Mouse (Mus musculus) limb, embryonic 14.5 days (tissue): ENCODE results near the gene Tubb2b. TPM values are rescaled to one million over a fixed set of nuclear protein-coding genes. Genes with fewer than 3 reads are reported as not detected.

Source experiments
- ATAC-seq: fragments of 200-750 bp; cut with Nextera tagmentation; 2 replicates; pipeline ENCODE4 v1.8.0; 2017; ENCODE audit warnings: low read depth, moderate number of reproducible peaks, moderate TSS enrichment; ENCODE audit not compliant: low FRiP score
- DNase-seq: peaks from one replicate; pipeline ENCODE4 v3.0.0-alpha.2; 2015; ENCODE audit warnings: low spot score
- H3K27ac ChIP-seq: fragments of 300-500 bp; sonication (generic); replicated peaks from 2 replicates; pipeline ENCODE4 v1.5.1; 2014; ENCODE audit warnings: low read depth, mild to moderate bottlenecking, low read length, moderate library complexity, mixed read lengths
- H3K27me3 ChIP-seq: fragments of 300-500 bp; sonication (generic); 2 replicates; pipeline ENCODE4 v1.6.1; 2014; ENCODE audit warnings: low read length, mixed read lengths; ENCODE audit not compliant: control insufficient read depth, insufficient read depth
- H3K36me3 ChIP-seq: fragments of 300-500 bp; sonication (generic); 2 replicates; pipeline ENCODE4 v1.6.1; 2014; ENCODE audit warnings: mild to moderate bottlenecking, low read length, moderate library complexity, mixed read lengths; ENCODE audit not compliant: control insufficient read depth, insufficient read depth
- H3K4me1 ChIP-seq: fragments of 300-500 bp; sonication (generic); 2 replicates; pipeline ENCODE4 v1.6.1; 2014; ENCODE audit warnings: antibody characterized with exemption, low read length, mixed read lengths; ENCODE audit not compliant: control insufficient read depth, insufficient read depth
- H3K4me2 ChIP-seq: fragments of 300-500 bp; sonication (generic); replicated peaks from 2 replicates; pipeline ENCODE4 v1.6.1; 2014; ENCODE audit warnings: low read depth, mild to moderate bottlenecking, low read length, moderate library complexity; ENCODE audit not compliant: severe bottlenecking
- H3K4me3 ChIP-seq: fragments of 300-500 bp; sonication (generic); replicated peaks from 2 replicates; pipeline ENCODE4 v1.5.1; 2014; ENCODE audit warnings: low read length
- H3K9ac ChIP-seq: fragments of 300-500 bp; sonication (generic); 2 replicates; pipeline ENCODE4 v1.6.1; 2014; ENCODE audit warnings: mild to moderate bottlenecking, low read depth, low read length, moderate library complexity; ENCODE audit not compliant: severe bottlenecking
- H3K9me3 ChIP-seq: fragments of 300-500 bp; sonication (generic); 2 replicates; pipeline ENCODE4 v1.6.1; 2016; ENCODE audit warnings: low read length; ENCODE audit not compliant: control insufficient read depth
- POLR2A ChIP-seq: fragments of 200-500 bp; IDR thresholded peaks from 2 replicates; pipeline ENCODE4 v1.8.0; 2012; ENCODE audit warnings: inconsistent platforms, mild to moderate bottlenecking, moderate library complexity, borderline replicate concordance; ENCODE audit not compliant: insufficient read depth, insufficient read length; ENCODE audit errors: extremely low read depth
- WGBS: fragments of 180-500 bp; shearing (Covaris S2); extraction: QIAGEN DNeasy Blood & Tissue Kit; methylation state at CpG from one replicate; pipeline ENCODE4 v1.1.7; 2014; 5-methylcytosine and 5-hydroxymethylcytosine counted together
- polyA plus RNA-seq, 2 experiments: library from polyadenylated mRNA; depleted of rRNA in 1 of 2; stranded (reverse) in 1 of 2; unstranded in 1 of 2; fragments of >200 nt; fragmentation: Nextera tagmentation in 1 of 2; extraction: Ambion mirVana in 1 of 2; gene quantifications; 2 replicates each; pipeline versions ENCODE4 v1.2.1 to v1.2.3; 2012 to 2014

Gene Tubb2b
- polyA plus RNA-seq, 2 experiments = 28.5 to 376 TPM

- TF ChIP-seq POLR2A = peak; percentile 45; the same call in 1 of the 2 replicates
- Histone ChIP-seq H3K27ac (peak overlapping the region; percentile 84), H3K9me3 (no peaks in the 10 kb centered on the region), H3K36me3 (no peaks in the 10 kb centered on the region), H3K4me1 (peaks cover 42% of the 10 kb centered on the region), H3K9ac (peak overlapping the region; percentile 67), H3K27me3 (no peaks in the 10 kb centered on the region), H3K4me3 (peak overlapping the region; percentile 73), H3K4me2 (peak overlapping the region; percentile 82)
- DNase-seq (peak; percentile 70), ATAC-seq (peak; percentile 66)
- WGBS = 0% methylated on average over 24 of the region's 24 CpGs
Measured at GRCm38 (mm10) chr13:34131011-34131707, 893 bp upstream of the Tubb2b start.

DNA sequence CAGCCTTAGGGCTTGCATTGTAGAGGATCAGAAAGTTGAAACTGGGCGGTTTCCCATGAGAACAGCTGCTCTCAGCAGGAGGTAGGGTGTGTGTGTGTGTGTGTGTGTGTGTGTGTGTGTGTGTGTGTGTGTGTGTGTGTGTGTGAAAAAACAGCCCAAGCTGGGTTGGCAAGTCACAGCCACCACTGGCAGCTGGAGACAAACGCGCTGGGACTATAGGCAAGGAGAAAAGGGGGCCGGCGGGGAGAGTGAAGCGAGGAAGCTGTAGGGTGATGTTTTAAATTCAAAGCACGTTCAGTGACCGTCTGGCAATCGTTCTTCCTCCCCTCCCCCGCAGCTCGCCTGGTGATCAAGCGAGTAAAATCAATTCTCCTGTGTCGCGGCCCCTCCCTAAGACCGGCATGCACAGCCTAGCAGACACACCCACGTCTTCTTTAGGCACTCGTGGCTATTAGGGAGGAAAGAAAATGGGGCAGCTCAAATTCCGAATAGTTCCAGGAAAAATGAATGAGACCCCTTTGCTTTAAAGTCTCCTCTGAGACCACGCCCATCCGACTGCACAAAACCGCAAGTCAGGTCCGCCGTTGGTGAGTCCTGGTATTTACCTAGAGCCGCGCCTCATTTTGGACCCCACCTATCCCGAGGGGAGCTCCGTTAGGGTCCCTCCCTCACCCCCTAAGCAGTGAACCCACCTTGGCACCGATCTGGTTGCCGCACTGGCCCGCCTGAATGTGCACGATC lies 611 bp downstream of the Tubb2b start:
- H3K27me3 ChIP-seq = no peaks in the 10 kb centered on the region
- H3K9ac ChIP-seq = peak overlapping the region; percentile 67
- peaks cover 5% of the 10 kb centered on the region; the same call in 1 of the 2 replicates for H3K36me3 ChIP-seq
- H3K9me3 ChIP-seq = no peaks in the 10 kb centered on the region
- DNase-seq (peak; percentile 66), ATAC-seq (peak; percentile 1)
- H3K4me2 ChIP-seq = peak overlapping the region; percentile 82
- WGBS = 1% methylated on average over 27 of the region's 31 CpGs
- peaks cover 47% of the 10 kb centered on the region for H3K4me1 ChIP-seq
- H3K27ac ChIP-seq = peak overlapping the region; percentile 84; the same call in 1 of the 2 replicates
- H3K4me3 ChIP-seq = peak overlapping the region; percentile 73
- TF ChIP-seq POLR2A = no peak

DNA sequence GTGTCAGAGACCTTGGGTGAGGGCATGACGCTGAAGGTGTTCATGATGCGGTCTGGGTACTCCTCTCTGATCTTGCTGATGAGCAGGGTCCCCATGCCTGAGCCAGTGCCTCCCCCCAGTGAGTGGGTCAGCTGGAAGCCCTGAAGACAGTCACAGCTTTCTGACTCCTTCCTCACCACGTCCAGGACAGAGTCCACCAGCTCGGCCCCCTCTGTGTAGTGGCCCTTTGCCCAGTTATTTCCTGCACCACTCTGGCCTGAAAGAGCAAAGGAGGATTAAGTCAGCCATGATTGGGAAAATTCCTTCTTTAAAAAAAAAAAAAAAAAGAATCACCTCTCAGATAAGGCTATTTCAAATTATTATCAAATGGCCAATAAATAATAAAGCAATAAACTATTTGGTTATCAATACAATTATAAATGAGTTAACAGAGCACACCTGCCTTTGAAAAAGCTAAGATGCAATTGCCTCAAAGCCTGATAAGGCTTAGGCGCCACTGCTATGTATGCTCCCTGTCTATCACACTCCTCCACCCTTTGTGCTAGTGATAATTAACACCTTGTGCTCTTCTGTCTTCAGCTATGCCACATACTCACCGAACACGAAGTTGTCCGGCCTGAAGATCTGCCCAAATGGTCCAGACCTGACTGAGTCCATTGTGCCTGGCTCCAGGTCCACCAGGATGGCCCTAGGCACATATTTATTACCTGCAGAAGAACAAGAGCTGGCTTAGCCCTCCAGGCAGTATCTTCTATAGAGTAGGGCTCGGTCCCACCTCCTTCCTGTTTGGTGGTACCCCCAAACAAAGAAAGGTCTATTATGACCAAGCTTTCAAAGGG lies 1.8 kb downstream of the Tubb2b start:
- H3K4me1 ChIP-seq = peaks cover 42% of the 10 kb centered on the region
- peak overlapping the region; percentile 73 for H3K4me3 ChIP-seq
- no peak for DNase-seq

GRCm38 (mm10) chr13:34125711-34126110 lies 4.6 kb downstream of the Tubb2b start:
- H3K4me1 ChIP-seq = peaks cover 19% of the 10 kb centered on the region
- H3K27ac ChIP-seq = no peak overlapping the region
- DNase-seq (no peak), ATAC-seq (no peak)
- H3K27me3 ChIP-seq = no peaks in the 10 kb centered on the region
- H3K4me3 ChIP-seq = no peak overlapping the region
- TF ChIP-seq POLR2A = no peak
- 77% methylated on average over 4 of the region's 4 CpGs for whole genome bisulfite sequencing
- no peaks in the 10 kb centered on the region for H3K9me3 ChIP-seq
- H3K9ac ChIP-seq = no peak overlapping the region
- H3K4me2 ChIP-seq = no peak overlapping the region
- peaks cover 9% of the 10 kb centered on the region; the same call in 1 of the 2 replicates for H3K36me3 ChIP-seq

More for the DNA sequence above, 1.8 kb downstream of the Tubb2b start:
- 81% methylated on average over 7 of the region's 9 CpGs for WGBS
- TF ChIP-seq POLR2A = no peak
- no peak overlapping the region for H3K27ac ChIP-seq
- no peak for ATAC-seq
- H3K9ac ChIP-seq = no peak overlapping the region
- no peaks in the 10 kb centered on the region for H3K27me3 ChIP-seq
- H3K9me3 ChIP-seq = no peaks in the 10 kb centered on the region
- H3K4me2 ChIP-seq = peak overlapping the region; percentile 82
- peaks cover 9% of the 10 kb centered on the region; the same call in 1 of the 2 replicates for H3K36me3 ChIP-seq

DNA sequence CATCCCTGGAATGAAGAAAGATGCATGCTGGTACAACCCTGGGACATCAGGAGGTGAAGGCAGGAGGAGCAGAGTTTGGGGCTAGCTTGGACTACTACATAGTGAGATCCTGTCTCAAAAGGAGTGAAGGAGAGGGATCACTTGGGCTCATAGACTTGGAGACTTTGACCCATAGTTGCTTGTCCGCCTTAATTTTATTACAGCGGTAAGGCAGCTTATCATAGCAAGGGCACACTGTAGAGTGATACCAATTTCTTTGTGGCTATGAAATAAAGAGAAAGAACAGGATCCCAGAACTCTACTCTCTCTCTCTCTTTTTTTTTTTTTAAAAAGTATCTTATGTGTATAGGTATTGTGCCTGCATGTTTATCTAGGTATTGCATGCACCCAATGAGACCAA lies 9.7 kb downstream of the Tubb2b start:
- ATAC-seq = no peak
- Histone ChIP-seq H3K4me1 (peaks cover 2% of the 10 kb centered on the region; the same call in 1 of the 2 replicates), H3K4me3 (no peak overlapping the region), H3K9ac (no peak overlapping the region), H3K27me3 (no peaks in the 10 kb centered on the region), H3K9me3 (no peaks in the 10 kb centered on the region), H3K27ac (no peak overlapping the region), H3K36me3 (peaks cover 5% of the 10 kb centered on the region; the same call in 1 of the 2 replicates), H3K4me2 (no peak overlapping the region)
- TF ChIP-seq POLR2A = no peak
- no peak for DNase-seq
- WGBS = 95% methylated on average over 2 of the region's 2 CpGs
